Mouse (Mus musculus) brain, embryonic 18.5 days (tissue): ENCODE measurements around the gene Fstl4.

Experiments
- DNase-seq: peaks from one replicate; pipeline ENCODE4 v3.0.0-alpha.2; 2012; ENCODE audit warnings: low read depth, low spot score

Gene Fstl4

DNA sequence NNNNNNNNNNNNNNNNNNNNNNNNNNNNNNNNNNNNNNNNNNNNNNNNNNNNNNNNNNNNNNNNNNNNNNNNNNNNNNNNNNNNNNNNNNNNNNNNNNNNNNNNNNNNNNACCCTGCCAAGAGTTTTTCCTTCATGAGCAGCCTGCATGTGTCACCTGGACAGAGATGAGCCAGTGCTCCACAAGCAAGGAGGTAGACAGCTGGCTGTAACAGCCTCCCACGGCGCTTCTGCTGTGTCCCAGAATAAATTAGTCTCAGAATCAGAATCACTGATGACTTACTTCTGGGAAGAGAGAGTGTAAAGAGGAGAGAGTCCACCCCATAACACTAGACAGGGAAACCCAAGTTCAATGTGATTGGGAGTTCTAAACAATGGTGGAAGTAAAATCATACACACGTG lies 464.6 kb downstream of the Fstl4 start:
- DNase-seq = no peak

DNA sequence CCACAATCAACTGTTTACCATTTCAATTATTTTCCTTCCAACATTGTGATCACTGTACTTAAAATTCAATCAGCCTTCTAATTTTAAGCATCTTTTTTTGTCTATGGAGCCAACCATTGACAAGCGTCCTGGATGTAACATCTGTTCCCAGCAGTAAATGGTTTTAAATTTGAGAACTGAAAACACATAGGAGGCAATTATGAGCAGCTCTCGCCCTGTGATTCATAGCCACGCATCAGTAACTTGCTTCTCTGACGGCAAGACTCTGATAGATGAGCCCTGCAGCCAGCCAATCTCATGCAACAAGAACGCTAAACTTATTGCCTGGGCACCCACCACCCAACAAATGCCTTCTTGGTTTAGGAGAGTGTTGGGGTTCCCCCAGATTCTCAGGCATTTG lies 467.4 kb downstream of the Fstl4 start:
- DNase-seq = no peak

DNA sequence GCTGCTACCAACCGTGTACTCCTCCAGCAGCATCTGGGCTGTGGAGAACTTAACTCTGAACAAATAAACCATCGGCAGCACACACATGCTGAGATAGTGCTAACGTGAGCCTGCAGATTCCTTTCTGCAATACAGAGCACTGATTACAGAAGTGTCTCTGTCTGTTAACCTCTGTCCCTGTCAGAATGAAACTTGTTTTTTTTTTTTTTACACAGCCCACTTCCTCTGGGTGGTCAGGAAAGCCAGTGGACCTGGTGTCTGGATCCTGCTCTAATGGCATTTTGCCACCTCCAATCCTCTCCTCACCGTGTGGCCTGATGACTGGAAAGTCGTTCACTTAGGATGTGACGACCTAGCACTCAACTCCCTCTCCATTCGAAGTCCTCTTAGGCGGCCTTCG lies 469.2 kb downstream of the Fstl4 start:
- DNase-seq = no peak
